Mouse (Mus musculus): ENCODE measurements at regions not wholly inside any gene's neighbourhood (a gene's known extent, or its start where the extent isn't known, plus 50 kb on each side); places are given as distances from the start of the nearest gene placed in this dataset.

DNA sequence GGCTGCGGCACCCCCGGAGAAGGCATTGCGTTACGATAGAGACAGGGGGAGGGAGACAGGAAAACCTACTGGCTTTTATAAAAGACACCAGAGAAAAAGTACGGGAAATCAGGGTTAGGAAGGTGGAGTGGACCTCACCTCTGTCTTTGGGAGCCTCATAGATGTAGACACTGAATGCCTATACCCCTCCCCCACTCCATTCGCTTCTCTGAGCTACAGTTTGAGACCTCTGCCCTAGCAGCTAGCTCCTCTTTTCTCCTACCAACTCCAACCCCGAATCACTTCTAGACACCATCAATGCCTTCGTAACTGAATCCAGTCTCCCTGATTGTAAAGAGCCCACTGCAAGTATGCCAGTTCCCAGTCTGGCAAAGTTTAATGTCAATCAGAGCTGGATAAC, 118.5 kb downstream of the Slc38a6 start:
- Histone ChIP-seq H3K27me3 (ENCODE audit: control insufficient read depth, insufficient read depth, low read length) (no peaks in the 10 kb centered on the region), H3K4me1 (replicated peaks; ENCODE audit: control insufficient read depth, insufficient read depth, low read length) (no peaks in the 10 kb centered on the region), H3K9ac (ENCODE audit: low read length) (no peak overlapping the region), H3K4me2 (ENCODE audit: low read depth, low read length, severe bottlenecking) (no peak overlapping the region), H3K4me3 (ENCODE audit: low read depth, low read length) (no peak overlapping the region), H3K27ac (ENCODE audit: low read depth, low read length) (no peak overlapping the region), H3K9me3 (ENCODE audit: control insufficient read depth, low read length) (no peaks in the 10 kb centered on the region), H3K36me3 (ENCODE audit: control insufficient read depth, insufficient read depth, low read length) (no peaks in the 10 kb centered on the region)
- WGBS, result 82% methylated on average over 8 of the region's 8 CpGs
- DNase-seq (ENCODE audit: low spot score), result peak; percentile 17
- no peak for ATAC-seq (replicated peaks; ENCODE audit: low FRiP score)

DNA sequence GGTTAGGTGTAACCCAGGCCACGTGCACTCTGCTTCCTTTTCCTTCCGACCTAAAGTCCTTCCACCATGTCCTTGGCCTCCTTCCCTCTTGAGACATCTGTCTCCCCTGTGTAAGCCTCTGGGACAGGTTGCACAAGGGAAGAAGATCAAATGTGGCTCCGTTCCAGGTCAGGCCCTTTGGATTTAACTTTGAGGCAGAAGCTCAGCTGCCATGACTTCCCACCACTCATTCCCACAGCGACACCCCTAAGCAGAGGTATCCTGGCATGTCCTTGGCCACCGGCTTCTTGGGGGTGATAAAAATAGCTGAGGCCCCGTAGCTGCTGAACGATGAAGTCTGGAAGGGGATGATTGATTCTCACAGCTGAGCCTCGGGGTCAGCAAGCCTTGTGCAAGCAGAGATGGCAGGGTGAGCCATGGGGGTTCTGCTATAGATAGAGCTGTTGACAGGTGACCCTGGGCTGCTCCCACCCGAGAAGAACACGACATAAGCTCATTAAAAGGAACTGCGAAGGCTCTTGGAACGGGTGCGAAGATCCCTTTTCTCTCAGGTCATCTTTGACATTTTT, 117.4 kb downstream of the Slc38a6 start:
- Histone ChIP-seq H3K27ac (ENCODE audit: low read depth, low read length) (no peak overlapping the region), H3K27me3 (ENCODE audit: control insufficient read depth, insufficient read depth, low read length) (no peaks in the 10 kb centered on the region), H3K4me2 (ENCODE audit: low read depth, low read length, severe bottlenecking) (no peak overlapping the region), H3K9me3 (ENCODE audit: control insufficient read depth, low read length) (no peaks in the 10 kb centered on the region), H3K36me3 (ENCODE audit: control insufficient read depth, insufficient read depth, low read length) (no peaks in the 10 kb centered on the region), H3K4me1 (replicated peaks; ENCODE audit: control insufficient read depth, insufficient read depth, low read length) (no peaks in the 10 kb centered on the region), H3K4me3 (ENCODE audit: low read depth, low read length) (no peak overlapping the region), H3K9ac (ENCODE audit: low read length) (no peak overlapping the region)
- WGBS, result 87% methylated on average over 13 of the region's 13 CpGs
- DNase-seq (ENCODE audit: low spot score), result no peak
- no peak for ATAC-seq (replicated peaks; ENCODE audit: low FRiP score)
